Mouse (Mus musculus) regulatory T cell (primary cell): ENCODE results near the gene Psmc2.

Source experiments
- in situ Hi-C: fragments of 300-600 bp; cut with MboI, MseI; formaldehyde crosslinking; loops from one replicate; pipeline ENCODE4 v1.15.1; 2025; ENCODE audit warnings: high pct_unique_total_duplicates

Psmc2 gene

DNA sequence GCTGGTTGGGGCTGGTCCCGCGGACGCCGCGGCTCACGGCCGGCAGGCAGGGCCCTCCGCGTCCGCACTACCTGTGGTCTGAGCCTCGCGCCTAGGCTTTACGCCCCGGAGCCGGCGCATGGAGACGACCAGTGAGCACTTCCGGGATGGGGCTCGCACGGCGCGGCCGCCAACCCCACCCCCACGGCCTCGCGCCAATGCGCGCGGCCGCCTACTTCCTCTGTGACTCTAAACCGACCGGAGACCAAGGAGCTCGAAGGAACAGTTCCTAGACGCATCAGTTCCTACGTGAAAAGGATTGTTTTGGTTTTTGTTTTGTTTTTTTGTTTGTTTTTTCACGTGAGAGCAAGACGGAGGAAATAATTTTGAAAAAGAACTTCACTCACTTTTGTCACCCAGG is at the start of gene Psmc2, which contains the start of gene Dnajc2:
TSS of gene Psmc2 (plus strand) at position 231 of the 400 bp plus-strand sequence.
TSS of gene Dnajc2 (minus strand) at position 199 of the 400 bp plus-strand sequence.
- in situ Hi-C loops = loop anchor here (25.0 kb wide), 2 partner anchors 752 to 2002 kb away; partner anchors contain the start of genes Pus7 and Rint1

DNA sequence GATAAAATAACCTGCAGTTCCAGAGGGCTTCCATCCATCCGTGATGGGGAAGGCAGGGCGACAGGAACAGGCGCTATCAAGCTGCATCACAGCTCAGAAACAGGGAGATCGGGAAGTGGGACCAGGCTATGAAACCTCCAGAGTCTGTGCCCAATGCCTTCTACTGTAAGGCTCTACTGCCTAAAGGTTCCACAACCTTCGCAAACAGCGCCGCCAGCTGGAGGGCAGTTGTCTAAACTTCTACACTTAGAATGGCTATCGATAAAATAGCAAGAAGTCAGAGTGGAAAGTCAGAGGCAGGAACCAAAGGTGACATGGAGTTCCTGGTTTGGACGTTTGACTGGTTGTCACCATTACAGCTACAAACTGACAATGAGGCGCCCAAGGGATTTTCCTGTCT is 49.5 kb upstream of the Psmc2 start:
- in situ Hi-C loops = no loop called here

DNA sequence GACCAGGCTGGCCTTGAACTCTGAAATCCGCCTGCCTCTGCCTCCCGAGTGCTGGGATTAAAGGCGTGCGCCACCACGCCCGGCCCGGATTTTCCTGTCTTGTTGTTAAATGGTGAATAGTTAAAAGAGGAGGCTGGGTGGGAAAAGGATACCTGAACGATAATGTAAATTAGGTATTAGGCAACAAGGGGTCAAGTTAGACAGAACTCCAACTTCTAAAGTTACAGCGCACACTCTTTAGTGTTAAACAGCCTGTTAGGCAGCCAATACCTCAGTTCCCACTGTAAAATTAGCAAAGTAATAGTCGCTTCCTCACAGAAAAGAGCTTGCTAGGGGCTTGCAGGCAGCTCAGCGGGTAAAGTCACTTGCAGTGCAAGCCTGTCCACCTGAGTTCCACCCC is 49.0 kb upstream of the Psmc2 start:
- in situ Hi-C loops = no loop called here

GRCm38 (mm10) chr5:21736956-21737585 is 48.0 kb upstream of the Psmc2 start, which contains the start of gene Pmpcb:
Pmpcb (plus strand) TSS chr5:21737141.
- in situ Hi-C loops = no loop called here

DNA sequence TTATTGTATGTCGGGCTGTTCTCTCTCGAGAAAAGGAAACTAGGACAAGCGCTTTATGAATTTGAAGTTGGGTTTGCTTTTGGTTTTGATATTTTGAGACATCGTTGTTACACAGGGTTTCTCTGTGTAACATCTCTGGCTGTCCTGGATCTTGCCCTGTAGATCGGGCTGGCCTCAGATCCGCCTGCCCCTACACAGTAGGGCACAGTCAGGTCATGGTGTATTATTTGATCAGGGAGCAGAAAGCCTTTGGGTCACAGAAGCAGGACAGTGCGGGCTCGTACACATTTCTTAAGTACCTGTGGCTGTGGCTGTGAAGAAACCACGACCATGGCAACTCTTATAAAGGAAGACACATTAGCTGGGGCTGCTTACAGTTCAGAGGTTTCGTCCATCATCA is 47.5 kb upstream of the Psmc2 start:
- in situ Hi-C loops = no loop called here

DNA sequence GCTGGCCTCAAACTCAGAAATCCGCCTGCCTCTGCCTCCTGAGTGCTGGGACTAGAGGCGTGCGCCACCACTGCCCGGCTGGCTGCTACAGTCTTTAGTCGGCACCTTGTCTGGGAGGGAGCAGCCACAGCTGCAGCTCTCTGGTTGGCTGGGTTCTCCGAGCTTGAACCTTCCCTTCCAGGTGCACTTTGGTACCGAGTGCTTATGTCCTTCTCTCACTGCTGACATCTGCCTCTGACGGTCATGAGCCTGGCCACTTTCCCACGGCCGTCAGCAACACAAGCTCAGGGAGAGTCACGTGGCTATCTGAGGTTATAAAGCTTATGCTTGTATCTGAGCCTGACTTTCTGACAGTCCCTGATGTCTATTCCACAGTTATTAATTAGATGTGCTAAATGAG is 46.0 kb upstream of the Psmc2 start:
- in situ Hi-C loops = no loop called here

- in situ Hi-C loops = no loop called here
These were observed 45.2 kb upstream of the Psmc2 start for GRCm38 (mm10) chr5:21739881-21740280.

GRCm38 (mm10) chr5:21743606-21744005 is 41.5 kb upstream of the Psmc2 start:
- in situ Hi-C loops = no loop called here

DNA sequence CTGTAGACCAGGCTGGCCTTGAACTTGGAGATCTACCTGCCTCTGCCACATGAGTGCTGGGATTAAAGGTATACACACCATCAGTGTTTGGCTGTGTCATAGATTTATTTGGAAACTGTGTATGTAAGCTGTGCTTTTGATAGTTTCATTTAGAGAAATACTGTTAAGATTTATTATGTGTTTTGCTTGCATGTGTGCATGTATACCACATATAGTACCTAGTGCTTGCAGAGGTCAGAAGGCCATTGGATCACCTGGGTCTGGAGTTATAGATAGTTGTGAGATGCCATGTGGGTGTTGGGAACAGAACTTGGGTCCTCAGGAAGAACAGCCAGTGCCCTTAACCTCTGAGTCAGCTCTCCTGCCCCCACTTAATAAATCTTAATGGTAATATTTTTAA is 40.4 kb upstream of the Psmc2 start:
- in situ Hi-C loops = loop anchor here (5.0 kb wide), 1 partner anchor 38 kb away; no protein-coding TSS in a partner anchor

- in situ Hi-C loops = loop anchor here (5.0 kb wide), 1 partner anchor 36 kb away; no protein-coding TSS in a partner anchor
These were observed 39.1 kb upstream of the Psmc2 start for GRCm38 (mm10) chr5:21745966-21746365.

- in situ Hi-C loops = loop anchor here (25.0 kb wide), 1 partner anchor 1719 kb away; no protein-coding TSS in a partner anchor
These were observed 16.6 kb upstream of the Psmc2 start for GRCm38 (mm10) chr5:21768506-21768905.

DNA sequence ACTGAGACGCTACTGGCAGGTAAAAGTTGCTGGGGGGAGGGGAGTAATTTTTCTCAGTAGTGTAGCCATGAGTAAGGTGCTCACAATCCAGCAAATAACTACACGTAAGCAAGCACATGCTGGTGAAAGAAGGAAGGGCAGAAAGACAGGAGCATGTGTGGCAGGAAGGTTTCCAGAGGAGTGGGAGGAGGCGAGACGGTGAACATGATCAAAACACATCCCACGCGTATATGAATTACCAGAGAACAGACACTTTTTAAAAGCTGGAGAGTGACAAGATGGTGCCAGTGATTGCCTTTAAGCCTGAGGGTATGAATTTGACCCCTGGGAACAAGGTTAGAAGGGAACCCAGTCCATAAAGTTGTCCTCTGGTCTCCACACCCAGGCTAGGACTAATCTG is 15.2 kb upstream of the Psmc2 start:
- in situ Hi-C loops = loop anchor here (25.0 kb wide), 1 partner anchor 1717 kb away; no protein-coding TSS in a partner anchor

DNA sequence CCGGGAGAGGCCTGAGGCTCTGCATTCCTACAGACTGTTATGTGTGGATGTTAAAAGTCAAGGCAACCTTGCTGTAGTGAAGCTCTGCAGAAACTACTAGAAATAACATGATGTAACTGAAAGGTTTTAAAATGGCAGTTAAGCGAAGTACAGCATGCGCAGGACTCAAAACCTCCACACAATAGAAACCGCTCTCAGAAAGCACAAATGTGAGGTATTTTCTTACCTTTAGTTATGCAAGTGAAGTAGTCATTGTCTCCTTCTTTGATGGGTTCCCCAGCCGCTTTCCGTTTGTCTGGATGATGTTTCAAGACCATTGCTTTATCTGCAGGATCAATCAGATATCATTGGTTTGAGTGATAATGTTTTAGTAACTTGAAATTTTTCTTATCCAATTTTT is 8.6 kb upstream of the Psmc2 start:
- in situ Hi-C loops = loop anchor here (25.0 kb wide), 2 partner anchors 761 to 2011 kb away; partner anchors contain the start of genes Pus7 and Rint1

DNA sequence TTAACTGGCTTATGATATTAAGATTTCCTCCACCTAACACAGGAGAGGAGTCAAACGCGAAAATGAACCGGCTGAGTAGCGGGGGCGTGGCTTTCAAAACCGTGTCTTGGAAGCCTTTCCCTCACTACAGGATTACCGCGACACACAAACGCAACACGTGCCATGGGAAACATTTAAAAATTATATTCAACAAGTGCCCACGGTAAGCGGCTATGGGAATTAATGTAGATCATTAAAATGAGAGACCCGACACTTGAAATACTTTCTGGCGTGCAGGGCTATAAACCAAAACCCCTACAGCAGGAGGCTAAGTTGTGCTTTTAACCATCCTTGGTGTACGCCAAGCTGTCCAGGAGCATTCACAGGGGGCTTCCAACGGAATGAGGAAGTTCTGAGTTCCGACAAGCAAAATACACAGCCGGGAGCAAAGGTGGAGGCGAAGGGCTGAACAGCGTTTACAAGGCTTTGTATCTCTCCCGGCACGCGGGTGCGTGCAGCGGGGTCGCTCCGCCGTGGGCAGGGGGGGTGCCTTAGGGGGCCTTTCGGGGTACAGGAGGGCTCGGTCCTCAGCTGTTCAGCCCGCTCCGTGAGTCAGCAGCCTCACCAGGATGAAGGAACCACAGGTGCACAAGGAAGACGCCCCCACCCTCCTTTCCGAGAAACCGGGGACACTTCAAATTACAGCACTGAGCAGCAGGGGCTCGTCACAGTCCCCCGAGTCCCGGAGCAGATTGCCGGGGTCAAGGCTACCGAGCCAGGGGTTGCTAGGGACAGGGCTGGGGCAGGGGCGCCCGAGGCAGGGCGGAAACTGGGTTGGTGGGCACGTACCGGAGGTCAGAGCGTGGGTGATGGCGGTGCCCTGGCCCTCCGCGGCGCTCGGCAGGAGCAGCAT is 676 bp upstream of the Psmc2 start:
- in situ Hi-C loops = loop anchor here (5.0 to 25.0 kb wide), 3 partner anchors 37 to 2003 kb away; partner anchors contain the start of genes Pus7 and Rint1

DNA sequence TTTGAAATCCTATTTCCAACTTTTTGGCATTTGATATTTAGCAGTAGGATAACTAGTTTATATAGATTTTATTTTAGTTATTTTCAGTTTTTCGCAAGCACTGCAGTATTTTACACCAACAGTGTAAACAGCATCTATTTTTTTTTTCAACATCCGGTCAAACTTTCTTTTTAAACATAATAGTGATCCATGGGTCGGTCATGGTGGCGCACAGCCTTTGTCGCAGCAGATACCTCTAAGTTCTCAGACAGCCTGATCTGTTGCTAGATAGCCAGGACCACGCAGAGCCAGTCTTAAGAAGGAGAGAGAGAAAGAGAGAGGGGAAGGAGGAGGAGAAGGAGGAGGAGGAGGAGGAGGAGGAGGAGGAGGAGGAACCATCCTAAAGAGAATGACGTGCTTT is 693 bp downstream of the Psmc2 start:
- in situ Hi-C loops = loop anchor here (25.0 kb wide), 2 partner anchors 752 to 2002 kb away; partner anchors contain the start of genes Pus7 and Rint1

DNA sequence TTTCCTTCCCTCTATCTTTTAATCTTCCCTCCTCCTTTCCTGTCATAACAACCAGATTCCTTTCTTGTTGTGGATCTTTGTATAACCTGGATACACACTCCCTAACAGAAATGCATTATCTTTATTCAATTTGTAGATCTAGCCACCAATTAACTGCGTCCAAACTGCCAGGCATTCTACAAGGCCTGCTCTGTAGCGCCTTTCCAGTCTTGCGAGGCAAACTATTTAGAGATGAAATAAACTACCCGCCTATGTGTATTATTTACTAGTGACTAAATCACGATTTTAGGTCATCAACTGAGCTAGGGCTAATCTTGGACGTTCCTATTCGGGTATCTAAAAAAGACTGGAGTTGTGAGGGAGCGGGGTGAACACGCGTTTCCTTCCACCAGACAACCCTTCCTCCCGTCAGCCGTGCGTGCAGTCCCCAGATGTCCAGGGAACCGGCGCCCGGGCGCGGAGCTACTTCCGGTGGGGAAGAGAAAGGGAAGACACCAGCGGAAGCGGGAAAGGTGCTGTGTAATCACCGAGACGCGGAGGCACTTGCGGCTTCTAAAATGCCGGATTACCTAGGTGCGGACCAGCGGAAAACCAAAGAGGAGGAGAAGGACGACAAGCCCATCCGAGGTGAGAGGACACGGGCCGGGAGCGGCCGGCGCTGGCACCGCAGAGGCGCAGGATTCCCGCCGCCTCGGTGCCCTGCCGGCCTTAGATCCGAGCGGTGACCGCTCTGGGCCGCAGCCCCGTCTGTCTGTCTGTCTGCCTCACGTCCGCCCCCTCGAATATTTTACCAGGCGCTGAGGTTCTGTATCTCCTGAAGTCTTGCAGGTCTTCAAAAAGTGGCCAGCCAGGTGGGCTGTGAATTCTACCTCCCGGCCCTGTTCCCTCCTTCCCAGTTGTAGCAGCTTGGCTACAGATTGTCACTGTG is 1.4 kb downstream of the Psmc2 start:
- in situ Hi-C loops = loop anchor here (25.0 kb wide), 2 partner anchors 751 to 2001 kb away; partner anchors contain the start of genes Pus7 and Rint1

- in situ Hi-C loops = loop anchor here (25.0 kb wide), 2 partner anchors 750 to 2000 kb away; partner anchors contain the start of genes Pus7 and Rint1
These were observed 2.4 kb downstream of the Psmc2 start for GRCm38 (mm10) chr5:21787186-21788105.

GRCm38 (mm10) chr5:21789061-21789460 is 4.0 kb downstream of the Psmc2 start:
- in situ Hi-C loops = loop anchor here (25.0 kb wide), 2 partner anchors 748 to 1998 kb away; partner anchors contain the start of genes Pus7 and Rint1

DNA sequence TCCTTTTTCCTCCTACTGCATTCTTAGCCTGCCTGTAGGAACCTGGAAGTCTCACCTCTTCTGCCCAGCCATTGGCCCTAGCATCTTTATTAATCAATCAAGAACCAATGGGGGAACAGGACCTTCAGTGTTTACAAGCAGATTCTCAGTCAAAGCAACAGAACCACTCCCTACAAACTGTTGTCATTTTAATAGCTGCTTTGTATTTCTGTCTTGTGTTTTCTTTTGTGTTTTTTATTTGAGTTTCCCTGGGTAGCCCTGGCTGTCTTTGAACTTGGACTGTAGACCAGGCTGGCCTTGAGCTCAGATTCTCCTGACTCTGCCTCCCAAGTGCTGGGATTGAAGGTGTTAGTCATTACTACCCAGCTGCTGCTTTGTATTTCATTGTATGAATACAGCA is 7.1 kb downstream of the Psmc2 start:
- in situ Hi-C loops = loop anchor here (25.0 kb wide), 2 partner anchors 745 to 1995 kb away; partner anchors contain the start of genes Pus7 and Rint1
